Mouse (Mus musculus): Measurements from ENCODE around the gene Csnk2a1. TPM values are rescaled to one million over a fixed set of nuclear protein-coding genes. Genes with fewer than 3 reads are reported as not detected.

Gene Csnk2a1
- total and polyA plus RNA-seq, 3 experiments: 88.5 to 130 TPM; not detected in 1

GRCm38 (mm10) chr2:152190161-152190560, 36.5 kb upstream of the Csnk2a1 start:
- Histone ChIP-seq H3K36me3 (ENCODE audit: control insufficient read depth in 1 of 2, insufficient read depth in 2 of 2, low read length in 2 of 2) (no peaks in the 10 kb centered on the region), H3K27ac (ENCODE audit: control insufficient read depth, low read depth, low read length) (no peak overlapping the region), H3K9me3 (replicated peaks; ENCODE audit: insufficient read depth, low read length) (no peaks in the 10 kb centered on the region), H3K4me1 (ENCODE audit: control insufficient read depth in 1 of 2, insufficient read depth in 2 of 2, low read length in 2 of 2) (peaks cover 7 to 18% of the 10 kb centered on the region in 2 experiments), H3K79me2 (ENCODE audit: control insufficient read depth, insufficient read depth, low read length, poor library complexity) (no peaks in the 10 kb centered on the region), H3K9ac (ENCODE audit: control insufficient read depth, low read depth, low read length, poor library complexity, severe bottlenecking) (no peak overlapping the region), H3K27me3 (ENCODE audit: control insufficient read depth in 1 of 2, insufficient read depth in 2 of 2, low read length in 2 of 2) (peaks cover 0 to 1% of the 10 kb centered on the region in 2 experiments; a peak in 1 of 4 replicates), H3K4me3 (ENCODE audit: control insufficient read depth in 1 of 2, insufficient read depth in 1 of 2, low read depth in 2 of 2, low read length in 2 of 2) (no peak overlapping the region)
- TF ChIP-seq SMC3 (IDR thresholded peaks at IDR 0.05; ENCODE audit: low read depth, low read length) (no peak), MYB (IDR thresholded peaks at IDR 0.05; ENCODE audit: low read depth, low read length) (no peak)
- no peak for DNase-seq (ENCODE audit: low read depth, low spot score)

GRCm38 (mm10) chr2:152192591-152193345, 33.9 kb upstream of the Csnk2a1 start:
- Histone ChIP-seq H3K4me3 (ENCODE audit: control insufficient read depth in 1 of 2, insufficient read depth in 1 of 2, low read depth in 2 of 2, low read length in 2 of 2) (no peak overlapping the region), H3K27me3 (ENCODE audit: control insufficient read depth in 1 of 2, insufficient read depth in 2 of 2, low read length in 2 of 2) (peaks cover 0 to 1% of the 10 kb centered on the region in 2 experiments; a peak in 1 of 4 replicates), H3K4me1 (ENCODE audit: control insufficient read depth in 1 of 2, insufficient read depth in 2 of 2, low read length in 2 of 2) (peaks cover 7 to 18% of the 10 kb centered on the region in 2 experiments), H3K9ac (ENCODE audit: control insufficient read depth, low read depth, low read length, poor library complexity, severe bottlenecking) (no peak overlapping the region), H3K36me3 (ENCODE audit: control insufficient read depth in 1 of 2, insufficient read depth in 2 of 2, low read length in 2 of 2) (no peaks in the 10 kb centered on the region), H3K9me3 (replicated peaks; ENCODE audit: insufficient read depth, low read length) (no peaks in the 10 kb centered on the region), H3K27ac (ENCODE audit: control insufficient read depth, low read depth, low read length) (no peak overlapping the region), H3K79me2 (ENCODE audit: control insufficient read depth, insufficient read depth, low read length, poor library complexity) (no peaks in the 10 kb centered on the region)
- no peak for DNase-seq (ENCODE audit: low read depth, low spot score)
- TF ChIP-seq GABPA (IDR thresholded peaks at IDR 0.05; ENCODE audit: low read depth, low read length) (no peak), TCF12 (IDR thresholded peaks at IDR 0.05; ENCODE audit: low read depth, low read length) (peak; percentile 44; the same call in 1 of the 2 replicates), MEF2A (IDR thresholded peaks at IDR 0.05; ENCODE audit: extremely low read depth, insufficient replicate concordance, low read depth, low read length, poor library complexity, severe bottlenecking) (no peak), EP300 (IDR thresholded peaks at IDR 0.05; ENCODE audit: low read depth in 1 of 2, low read length in 2 of 2) (peak; percentile 29 to 39; a peak in 1 of 4 replicates), MXI1 (IDR thresholded peaks at IDR 0.05; ENCODE audit: low read depth, low read length) (0 out of 2 replicates have a peak, but pooled peaks have one; percentile 22), ZC3H11A (IDR thresholded peaks at IDR 0.05; ENCODE audit: low read depth, low read length) (no peak), KAT2A (conservative IDR thresholded peaks at IDR 0.05; ENCODE audit: low read depth, low read length) (no peak), NELFE (IDR thresholded peaks at IDR 0.05; ENCODE audit: low read depth, low read length) (no peak), CHD2 (IDR thresholded peaks at IDR 0.05; ENCODE audit: low read length) (no peak), GATA1 (IDR thresholded peaks at IDR 0.05; ENCODE audit: low read depth, low read length) (0 out of 2 replicates have a peak, but pooled peaks have one; percentile 16)

GRCm38 (mm10) chr2:152193346-152193710, 33.3 kb upstream of the Csnk2a1 start:
- H3K79me2 ChIP-seq (ENCODE audit: control insufficient read depth, insufficient read depth, low read length, poor library complexity): no peaks in the 10 kb centered on the region
- peaks cover 0 to 1% of the 10 kb centered on the region in 2 experiments; a peak in 2 of 4 replicates for H3K27me3 ChIP-seq (ENCODE audit: control insufficient read depth in 1 of 2, insufficient read depth in 2 of 2, low read length in 2 of 2)
- TF ChIP-seq NRF1 (IDR thresholded peaks at IDR 0.05; ENCODE audit: insufficient read depth, low read depth, low read length, poor library complexity, severe bottlenecking) (no peak), MYB (IDR thresholded peaks at IDR 0.05; ENCODE audit: low read depth, low read length) (no peak), CTCF (IDR thresholded peaks at IDR 0.05 in 2 of 3, conservative IDR thresholded peaks at IDR 0.05 in 1 of 3; ENCODE audit: control insufficient read depth in 1 of 3, insufficient read depth in 1 of 3, low read depth in 2 of 3, low read length in 3 of 3, poor library complexity in 1 of 3, severe bottlenecking in 1 of 3) (no peak), UBTF (IDR thresholded peaks at IDR 0.05; ENCODE audit: borderline replicate concordance, insufficient read depth, low read depth, low read length) (no peak), GATA1 (IDR thresholded peaks at IDR 0.05; ENCODE audit: low read depth, low read length) (no peak), TBP (IDR thresholded peaks at IDR 0.05; ENCODE audit: low read depth, low read length) (no peak), MAFK (IDR thresholded peaks at IDR 0.05; ENCODE audit: borderline replicate concordance, low read depth, low read length) (no peak), MYC (IDR thresholded peaks at IDR 0.05; ENCODE audit: low read depth, low read length) (no peak), RCOR1 (IDR thresholded peaks at IDR 0.05; ENCODE audit: low read depth, low read length) (no peak), NELFE (IDR thresholded peaks at IDR 0.05; ENCODE audit: low read depth, low read length) (no peak), GABPA (IDR thresholded peaks at IDR 0.05; ENCODE audit: low read depth, low read length) (no peak)
- DNase-seq (ENCODE audit: low read depth, low spot score): no peak
- no peak overlapping the region for H3K4me3 ChIP-seq (ENCODE audit: control insufficient read depth in 1 of 2, insufficient read depth in 1 of 2, low read depth in 2 of 2, low read length in 2 of 2)
- no peak overlapping the region for H3K27ac ChIP-seq (ENCODE audit: control insufficient read depth, low read depth, low read length)
- no peaks in the 10 kb centered on the region for H3K36me3 ChIP-seq (ENCODE audit: control insufficient read depth in 1 of 2, insufficient read depth in 2 of 2, low read length in 2 of 2)
- H3K9me3 ChIP-seq (replicated peaks; ENCODE audit: insufficient read depth, low read length): no peaks in the 10 kb centered on the region
- H3K4me1 ChIP-seq (ENCODE audit: control insufficient read depth in 1 of 2, insufficient read depth in 2 of 2, low read length in 2 of 2): peaks cover 7 to 18% of the 10 kb centered on the region in 2 experiments
- no peak overlapping the region for H3K9ac ChIP-seq (ENCODE audit: control insufficient read depth, low read depth, low read length, poor library complexity, severe bottlenecking)

Data from MEL (cell line).